ENCODE assay signal across 22 mouse cellular contexts in genomic region chr10:116505303-116506014, GRCm38 (mm10). TPM values are rescaled to one million over a fixed set of nuclear protein-coding genes. Genes with fewer than 3 reads are reported as not detected.
DNase-seq lines count a peak whose midpoint lies in the region; ATAC-seq and TF ChIP-seq lines count a peak whose summit lies in the region.
"Had no signal": no experiment of that assay in that cellular context is flagged by ENCODE, and none has a peak within 500 bp of the region (broad histone marks: within the 10 kb centered on the region; RNA-seq: fewer than 3 reads in every experiment).

No protein-coding gene starts in this region.

- peaks cover 2% of the 10 kb centered on the region in 2 experiments; a peak in 3 of 4 replicates for H3K4me1 ChIP-seq in MEL (ENCODE audit: control insufficient read depth in 1 of 2, insufficient read depth in 2 of 2, low read length in 2 of 2)
- H3K4me1 ChIP-seq in midbrain, embryonic 11.5 days (ENCODE audit: control insufficient read depth, insufficient read depth, low read length): no peaks in the 10 kb centered on the region
- H3K4me1 ChIP-seq: embryonic facial prominence, embryonic 10.5 days had no signal

- intact Hi-C loops in heart, postnatal 10 days (cut with DNase I): no loop called here

- DNase-seq in layer of hippocampus, adult 9-10 months (ENCODE audit: low spot score): peak; percentile 5
- no peak for DNase-seq in layer of hippocampus, adult 8-10 months (ENCODE audit: low spot score in 2 of 2)
- DNase-seq in 416B (ENCODE audit: low read depth): peak; percentile 74
- DNase-seq in MEL (ENCODE audit: low read depth, low spot score): peak; percentile 79
- DNase-seq in heart, postnatal 10 days: no peak
- no peak for DNase-seq in neural tube, embryonic 10.5 days (ENCODE audit: extremely low spot score, low spot score)
- no peak for DNase-seq in midbrain, embryonic 11.5 days (ENCODE audit: low spot score, missing footprints)
- DNase-seq: adrenal gland, adult 2 months; cerebellum, adult 11 months; cerebellum, postnatal 14 days; heart, adult 2 months; kidney, adult 9 months; left cerebral cortex, postnatal 4 days; lung, postnatal 4 days; midbrain, embryonic 14.5 days; right cerebral cortex, adult 18-20 months; spleen, adult 18-20 months; thymus, postnatal 25 days had no signal

- peak in 1 of 2 experiments; percentile 46; a peak in 1 of 4 replicates for TF ChIP-seq EP300 in MEL (IDR thresholded peaks at IDR 0.05; ENCODE audit: low read depth in 1 of 2, low read length in 2 of 2)

- TF ChIP-seq CTCF in MEL (IDR thresholded peaks at IDR 0.05 in 2 of 3, conservative IDR thresholded peaks at IDR 0.05 in 1 of 3; ENCODE audit: control insufficient read depth in 1 of 3, insufficient read depth in 1 of 3, low read depth in 2 of 3, low read length in 3 of 3, poor library complexity in 1 of 3, severe bottlenecking in 1 of 3): no peak

- H3K27ac ChIP-seq in MEL (ENCODE audit: control insufficient read depth, low read depth, low read length): no peak overlapping the region; the same call in 1 of the 2 replicates
- H3K27ac ChIP-seq in midbrain, embryonic 11.5 days (ENCODE audit: low read depth, low read length): no peak overlapping the region
- H3K27ac ChIP-seq: embryonic facial prominence, embryonic 10.5 days; heart, adult 2 months; hindbrain, embryonic 12.5 days had no signal

- H3K27me3 ChIP-seq in MEL (ENCODE audit: control insufficient read depth in 1 of 2, insufficient read depth in 2 of 2, low read length in 2 of 2): no peaks in the 10 kb centered on the region
- H3K27me3 ChIP-seq in midbrain, embryonic 11.5 days (ENCODE audit: control insufficient read depth, insufficient read depth, low read length): no peaks in the 10 kb centered on the region
- H3K27me3 ChIP-seq: hindbrain, embryonic 12.5 days had no signal

- no peaks in the 10 kb centered on the region for H3K9me3 ChIP-seq in MEL (replicated peaks; ENCODE audit: insufficient read depth, low read length)
- no peaks in the 10 kb centered on the region for H3K9me3 ChIP-seq in midbrain, embryonic 11.5 days (ENCODE audit: control insufficient read depth, low read length)
- H3K9me3 ChIP-seq: embryonic facial prominence, embryonic 10.5 days; hindbrain, embryonic 12.5 days had no signal

- H3K9ac ChIP-seq in MEL (ENCODE audit: control insufficient read depth, low read depth, low read length, poor library complexity, severe bottlenecking): no peak overlapping the region
- no peak overlapping the region for H3K9ac ChIP-seq in midbrain, embryonic 11.5 days (ENCODE audit: low read length)
- H3K9ac ChIP-seq: hindbrain, embryonic 12.5 days had no signal

- ATAC-seq in inflammation-experienced regulatory T-cells, adult 6 months: peak; percentile 65
- ATAC-seq in midbrain, embryonic 11.5 days (ENCODE audit: low FRiP score): no peak
- ATAC-seq: forebrain, embryonic 14.5 days had no signal

- peaks cover 3% of the 10 kb centered on the region; the same call in 1 of the 2 replicates for H3K79me2 ChIP-seq in MEL (ENCODE audit: control insufficient read depth, insufficient read depth, low read length, poor library complexity)

- H3K4me2 ChIP-seq in midbrain, embryonic 11.5 days: no peak overlapping the region
- H3K4me2 ChIP-seq: hindbrain, embryonic 12.5 days had no signal

- TF ChIP-seq RAD21 in MEL (IDR thresholded peaks at IDR 0.05; ENCODE audit: low read depth, low read length): no peak

- no peak for TF ChIP-seq POLR2A in MEL (IDR thresholded peaks at IDR 0.05; ENCODE audit: control insufficient read depth in 1 of 2, insufficient read depth in 1 of 2, low read depth in 1 of 2, low read length in 2 of 2, poor library complexity in 1 of 2)

- no peak overlapping the region for H3K4me3 ChIP-seq in MEL (ENCODE audit: control insufficient read depth in 1 of 2, insufficient read depth in 1 of 2, low read depth in 2 of 2, low read length in 2 of 2)
- no peak overlapping the region for H3K4me3 ChIP-seq in midbrain, embryonic 11.5 days (ENCODE audit: low read depth, low read length)
- H3K4me3 ChIP-seq: embryonic facial prominence, embryonic 10.5 days; heart, adult 2 months; hindbrain, embryonic 12.5 days had no signal

- H3K36me3 ChIP-seq in MEL (ENCODE audit: control insufficient read depth in 1 of 2, insufficient read depth in 2 of 2, low read length in 2 of 2): peaks cover 8 to 12% of the 10 kb centered on the region in 2 experiments
- no peaks in the 10 kb centered on the region for H3K36me3 ChIP-seq in midbrain, embryonic 11.5 days (ENCODE audit: control insufficient read depth, insufficient read depth, low read length)

- WGBS in midbrain, embryonic 11.5 days: 91% methylated on average over 7 of the region's 7 CpGs

TF ChIP-seq in MEL, 35 proteins besides CTCF, POLR2A, EP300 and RAD21:
- TF ChIP-seq POLR2AphosphoS5 (IDR thresholded peaks at IDR 0.05; ENCODE audit: borderline replicate concordance, low read depth, low read length): no peak
- TF ChIP-seq SMC3 (IDR thresholded peaks at IDR 0.05; ENCODE audit: low read depth, low read length): no peak
- TF ChIP-seq ELF1 (IDR thresholded peaks at IDR 0.05; ENCODE audit: low read depth, low read length): peak; percentile 65
- TF ChIP-seq POLR2AphosphoS2 (IDR thresholded peaks at IDR 0.05; ENCODE audit: low read length): no peak
- peak; percentile 24; the same call in 1 of the 2 replicates for TF ChIP-seq ETS1 (IDR thresholded peaks at IDR 0.05; ENCODE audit: low read depth, low read length)
- no peak for TF ChIP-seq MYB (IDR thresholded peaks at IDR 0.05; ENCODE audit: low read depth, low read length)
- TF ChIP-seq MYC (IDR thresholded peaks at IDR 0.05; ENCODE audit: low read depth, low read length): 0 out of 2 replicates have a peak, but pooled peaks have one; percentile 46

RNA-seq across cellular contexts. Expression of gene Kcnmb4, which starts 31.8 kb away (rescaled TPM):
- total RNA-seq in layer of hippocampus, adult 8-10 months (2022): 10 to 100 TPM; 60.0 to 68.5 (median 66.1) TPM
- total RNA-seq in MEL (2012; rRNA removed): not detected in 2 replicates
- not detected for polyA plus RNA-seq in MEL (2012; ENCODE audit: insufficient read depth in 1 of 2, insufficient read length in 2 of 2, low read depth in 1 of 2, low replicate concordance in 2 of 2, missing spikeins in 1 of 2)
- polyA plus RNA-seq in inflammation-experienced regulatory T-cells, adult 6 months (2017; shearing (Covaris generic)): 1 to 10 TPM; 1.6 to 2.1 (median 1.9) TPM
- total RNA-seq in heart, postnatal 10 days (2021): 1 to 10 TPM; 2.0 to 2.7 TPM
- 9.5 and 11.2 TPM in 2 replicates for polyA plus RNA-seq in midbrain, embryonic 11.5 days (2014; fragmentation: Nextera tagmentation; extraction: Ambion mirVana)

Comparison
In these comparisons a context has a peak if more than half of its experiments do, and no peak if none do; other contexts are left out.
1. DNase-seq: peak in layer of hippocampus, adult 9-10 months (single experiment), 416B (single experiment) and MEL (single experiment); none in layer of hippocampus, adult 8-10 months (0 of 2), heart, postnatal 10 days (0 of 2), neural tube, embryonic 10.5 days (single experiment) and midbrain, embryonic 11.5 days (single experiment).
2. RNA of gene Kcnmb4, which starts 31.8 kb away (total RNA-seq): 60.0 to 68.5 TPM in layer of hippocampus, adult 8-10 months; 2.0 to 2.7 TPM in heart, postnatal 10 days and not detected in MEL; every median in the first group is over 10 times any median in the second.